Mouse (Mus musculus): ENCODE data around the gene Mdm2. TPM values are rescaled to one million over a fixed set of nuclear protein-coding genes. Genes with fewer than 3 reads are reported as not detected.

Mdm2 gene
- total and polyA plus RNA-seq, 3 experiments, result 35.3 to 601 (median 42.2) TPM

DNA sequence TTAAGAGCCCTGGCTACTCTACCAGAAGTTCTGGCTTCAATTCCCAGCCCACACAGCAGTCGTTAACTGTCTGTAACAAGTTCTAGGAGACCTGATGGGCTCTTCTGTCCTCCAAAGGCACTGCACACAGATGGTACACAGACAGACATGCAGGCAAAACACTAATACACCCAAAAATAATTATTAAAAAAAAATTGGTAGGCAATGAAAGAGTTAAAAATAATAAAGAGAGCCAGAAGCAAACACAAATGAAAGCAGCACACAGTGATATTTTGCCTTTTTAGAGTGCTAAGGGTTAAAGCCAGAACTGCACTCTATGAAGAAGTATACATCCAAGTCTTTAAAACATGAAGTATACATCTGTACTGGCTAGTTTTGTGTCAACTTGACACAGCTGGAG is 10.1 kb downstream of the Mdm2 start:
- TF ChIP-seq ZC3H11A (IDR thresholded peaks at IDR 0.05; ENCODE audit: low read depth, low read length) (no peak), TBP (IDR thresholded peaks at IDR 0.05; ENCODE audit: low read depth, low read length) (no peak), MAZ (IDR thresholded peaks at IDR 0.05; ENCODE audit: low read depth, low read length) (no peak), SIN3A (IDR thresholded peaks at IDR 0.05; ENCODE audit: low read length) (no peak), ETS1 (IDR thresholded peaks at IDR 0.05; ENCODE audit: low read depth, low read length) (no peak), USF1 (IDR thresholded peaks at IDR 0.05; ENCODE audit: low read depth, low read length) (no peak), UBTF (IDR thresholded peaks at IDR 0.05; ENCODE audit: borderline replicate concordance, insufficient read depth, low read depth, low read length) (no peak), ZMIZ1 (IDR thresholded peaks at IDR 0.05; ENCODE audit: low read depth, low read length) (no peak), TAL1 (IDR thresholded peaks at IDR 0.05; ENCODE audit: low read length) (no peak), MYB (IDR thresholded peaks at IDR 0.05; ENCODE audit: low read depth, low read length) (no peak), NELFE (IDR thresholded peaks at IDR 0.05; ENCODE audit: low read depth, low read length) (no peak), RCOR1 (IDR thresholded peaks at IDR 0.05; ENCODE audit: low read depth, low read length) (no peak), MAX (IDR thresholded peaks at IDR 0.05; ENCODE audit: low read length) (no peak), SMC3 (IDR thresholded peaks at IDR 0.05; ENCODE audit: low read depth, low read length) (no peak), BHLHE40 (IDR thresholded peaks at IDR 0.05; ENCODE audit: borderline replicate concordance, low read depth, low read length) (no peak), MAFK (IDR thresholded peaks at IDR 0.05; ENCODE audit: borderline replicate concordance, low read depth, low read length) (no peak), CHD2 (IDR thresholded peaks at IDR 0.05; ENCODE audit: low read length) (no peak), E2F4 (IDR thresholded peaks at IDR 0.05; ENCODE audit: borderline replicate concordance, low read depth, low read length) (no peak), CTCF (IDR thresholded peaks at IDR 0.05 in 2 of 3, conservative IDR thresholded peaks at IDR 0.05 in 1 of 3; ENCODE audit: control insufficient read depth in 1 of 3, insufficient read depth in 1 of 3, low read depth in 2 of 3, low read length in 3 of 3, poor library complexity in 1 of 3, severe bottlenecking in 1 of 3) (no peak), GABPA (IDR thresholded peaks at IDR 0.05; ENCODE audit: low read depth, low read length) (no peak)
- Histone ChIP-seq H3K9ac (ENCODE audit: control insufficient read depth, low read depth, low read length, poor library complexity, severe bottlenecking) (no peak overlapping the region), H3K27me3 (ENCODE audit: control insufficient read depth in 1 of 2, insufficient read depth in 2 of 2, low read length in 2 of 2) (no peaks in the 10 kb centered on the region), H3K4me1 (ENCODE audit: control insufficient read depth in 1 of 2, insufficient read depth in 2 of 2, low read length in 2 of 2) (no peaks in the 10 kb centered on the region), H3K4me3 (ENCODE audit: control insufficient read depth in 1 of 2, insufficient read depth in 1 of 2, low read depth in 2 of 2, low read length in 2 of 2) (no peak overlapping the region), H3K9me3 (replicated peaks; ENCODE audit: insufficient read depth, low read length) (no peaks in the 10 kb centered on the region), H3K27ac (ENCODE audit: control insufficient read depth, low read depth, low read length) (no peak overlapping the region), H3K36me3 (ENCODE audit: control insufficient read depth in 1 of 2, insufficient read depth in 2 of 2, low read length in 2 of 2) (peaks cover 0 to 52% of the 10 kb centered on the region in 2 experiments; a peak in 2 of 4 replicates), H3K79me2 (ENCODE audit: control insufficient read depth, insufficient read depth, low read length, poor library complexity) (peaks cover 2% of the 10 kb centered on the region; the same call in 1 of the 2 replicates)
- no peak for DNase-seq (ENCODE audit: low read depth, low spot score)

DNA sequence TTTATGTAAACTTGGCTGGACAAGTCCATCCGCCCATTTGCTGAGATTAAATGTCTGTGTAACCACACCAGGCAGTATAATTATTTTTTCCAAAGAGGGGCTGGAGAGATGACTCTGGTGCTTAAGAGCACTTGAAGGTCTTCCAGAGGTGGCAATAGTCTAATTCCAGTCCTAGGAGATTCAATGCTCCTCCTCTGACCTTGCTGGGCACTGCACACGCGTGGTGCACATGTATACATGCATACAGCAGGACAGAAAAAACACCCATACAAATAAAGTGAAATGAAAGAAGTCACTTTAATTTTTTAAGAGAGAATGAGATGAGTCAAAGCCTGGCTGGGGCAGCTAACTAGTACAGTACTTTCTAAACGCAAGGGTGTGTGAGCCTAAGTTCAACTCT is 10.6 kb downstream of the Mdm2 start:
- H3K27me3 ChIP-seq (ENCODE audit: control insufficient read depth in 1 of 2, insufficient read depth in 2 of 2, low read length in 2 of 2), result no peaks in the 10 kb centered on the region
- no peak overlapping the region for H3K4me3 ChIP-seq (ENCODE audit: control insufficient read depth in 1 of 2, insufficient read depth in 1 of 2, low read depth in 2 of 2, low read length in 2 of 2)
- no peak overlapping the region for H3K9ac ChIP-seq (ENCODE audit: control insufficient read depth, low read depth, low read length, poor library complexity, severe bottlenecking)
- 0 out of 2 replicates have a peak, but pooled peaks cover 1% of the 10 kb centered on the region for H3K79me2 ChIP-seq (ENCODE audit: control insufficient read depth, insufficient read depth, low read length, poor library complexity)
- no peaks in the 10 kb centered on the region for H3K4me1 ChIP-seq (ENCODE audit: control insufficient read depth in 1 of 2, insufficient read depth in 2 of 2, low read length in 2 of 2)
- peaks cover 0 to 49% of the 10 kb centered on the region in 2 experiments; a peak in 2 of 4 replicates for H3K36me3 ChIP-seq (ENCODE audit: control insufficient read depth in 1 of 2, insufficient read depth in 2 of 2, low read length in 2 of 2)
- H3K9me3 ChIP-seq (replicated peaks; ENCODE audit: insufficient read depth, low read length), result no peaks in the 10 kb centered on the region
- DNase-seq (ENCODE audit: low read depth, low spot score), result no peak
- TF ChIP-seq RAD21 (IDR thresholded peaks at IDR 0.05; ENCODE audit: low read depth, low read length) (no peak), TBP (IDR thresholded peaks at IDR 0.05; ENCODE audit: low read depth, low read length) (no peak), ZMIZ1 (IDR thresholded peaks at IDR 0.05; ENCODE audit: low read depth, low read length) (no peak), ELF1 (IDR thresholded peaks at IDR 0.05; ENCODE audit: low read depth, low read length) (no peak), UBTF (IDR thresholded peaks at IDR 0.05; ENCODE audit: borderline replicate concordance, insufficient read depth, low read depth, low read length) (no peak), GATA1 (IDR thresholded peaks at IDR 0.05; ENCODE audit: low read depth, low read length) (no peak), ZNF384 (IDR thresholded peaks at IDR 0.05; ENCODE audit: low read depth, low read length) (no peak)
- H3K27ac ChIP-seq (ENCODE audit: control insufficient read depth, low read depth, low read length), result no peak overlapping the region
